Mouse (Mus musculus) left cerebral cortex, postnatal 4 days (tissue): ENCODE data around the gene Mecom. TPM values are rescaled to one million over a fixed set of nuclear protein-coding genes. Genes with fewer than 3 reads are reported as not detected.

Experiments
- DNase-seq: peaks from one replicate; pipeline ENCODE4 v3.0.0-alpha.2; 2022
- intact Hi-C: fragments of 180-260 bp; cut with DNase I; formaldehyde crosslinking; loops from one replicate; pipeline ENCODE4 v1.15.1; 2025
- total RNA-seq, 2 experiments: library from RNA; stranded (reverse); gene quantifications; 2 replicates each; pipeline ENCODE4 v1.2.3; 2021

The Mecom gene
- total RNA-seq, 2 experiments from 2014 or later: 5.3 to 6.0 TPM

GRCm38 (mm10) chr3:30130495-30130894 is 417.3 kb downstream of the Mecom start:
- DNase-seq: peak; percentile 73
- intact Hi-C loops: no loop called here

- intact Hi-C loops: no loop called here
- no peak for DNase-seq
Measured at GRCm38 (mm10) chr3:30122618-30123017, 425.2 kb downstream of the Mecom start.

GRCm38 (mm10) chr3:30120790-30121512 is 426.9 kb downstream of the Mecom start:
- intact Hi-C loops: no loop called here
- DNase-seq: no peak

GRCm38 (mm10) chr3:30118594-30119297 is 429.1 kb downstream of the Mecom start:
- no peak for DNase-seq
- intact Hi-C loops: no loop called here

- no peak for DNase-seq
- intact Hi-C loops: no loop called here
Measured at GRCm38 (mm10) chr3:30113249-30113770, 434.5 kb downstream of the Mecom start.

- DNase-seq: no peak
- intact Hi-C loops: no loop called here
Measured at GRCm38 (mm10) chr3:30107945-30108670, 439.7 kb downstream of the Mecom start.

- DNase-seq: no peak
- intact Hi-C loops: no loop called here
Measured at GRCm38 (mm10) chr3:30106481-30106880, 441.3 kb downstream of the Mecom start.

- intact Hi-C loops: no loop called here
Measured at GRCm38 (mm10) chr3:30105859-30106258, 441.9 kb downstream of the Mecom start.

GRCm38 (mm10) chr3:30105194-30105823 is 442.5 kb downstream of the Mecom start:
- intact Hi-C loops: no loop called here
- no peak for DNase-seq

More at GRCm38 (mm10) chr3:30105859-30106258, 441.9 kb downstream of the Mecom start:
- no peak for DNase-seq

GRCm38 (mm10) chr3:30104515-30105098 is 443.2 kb downstream of the Mecom start:
- no peak for DNase-seq
- intact Hi-C loops: no loop called here

- intact Hi-C loops: no loop called here
Measured at GRCm38 (mm10) chr3:30101146-30101545, 446.7 kb downstream of the Mecom start.

GRCm38 (mm10) chr3:30097713-30098112 is 450.1 kb downstream of the Mecom start:
- intact Hi-C loops: no loop called here
- DNase-seq: no peak

More at GRCm38 (mm10) chr3:30101146-30101545, 446.7 kb downstream of the Mecom start:
- DNase-seq: no peak

GRCm38 (mm10) chr3:30097129-30097528 is 450.7 kb downstream of the Mecom start:
- no peak for DNase-seq
- intact Hi-C loops: no loop called here

GRCm38 (mm10) chr3:30093005-30093404 is 454.8 kb downstream of the Mecom start:
- intact Hi-C loops: no loop called here
- no peak for DNase-seq

- DNase-seq: no peak
- intact Hi-C loops: no loop called here
Measured at GRCm38 (mm10) chr3:30092481-30092880, 455.3 kb downstream of the Mecom start.

- intact Hi-C loops: no loop called here
- no peak for DNase-seq
Measured at GRCm38 (mm10) chr3:30091860-30092259, 455.9 kb downstream of the Mecom start.

GRCm38 (mm10) chr3:30091401-30091800 is 456.4 kb downstream of the Mecom start:
- DNase-seq: no peak
- intact Hi-C loops: no loop called here

- DNase-seq: no peak
- intact Hi-C loops: no loop called here
Measured at GRCm38 (mm10) chr3:30086139-30086538, 461.7 kb downstream of the Mecom start.

GRCm38 (mm10) chr3:30083842-30084241 is 464.0 kb downstream of the Mecom start:
- intact Hi-C loops: no loop called here

GRCm38 (mm10) chr3:30083268-30083667 is 464.5 kb downstream of the Mecom start:
- intact Hi-C loops: no loop called here
- DNase-seq: no peak

More at GRCm38 (mm10) chr3:30083842-30084241, 464.0 kb downstream of the Mecom start:
- no peak for DNase-seq
